Mouse (Mus musculus) testis, adult 10 weeks (tissue): ENCODE measurements around the gene Aspn. TPM values are rescaled to one million over a fixed set of nuclear protein-coding genes. Genes with fewer than 3 reads are reported as not detected.

Experiments
- polyA plus RNA-seq: library from polyadenylated mRNA; stranded (reverse); fragments of 350-450 nt; fragmentation: Illumina TruSeq; extraction: RNeasy Lipid Tissue Mini Kit (QIAGEN cat#74804); gene quantifications from one replicate; pipeline ENCODE4 v1.2.3, GENCODE M21; 2014; ENCODE audit warnings: low read depth, low replicate concordance

The Aspn gene
- 4.7 TPM for polyA plus RNA-seq

DNA sequence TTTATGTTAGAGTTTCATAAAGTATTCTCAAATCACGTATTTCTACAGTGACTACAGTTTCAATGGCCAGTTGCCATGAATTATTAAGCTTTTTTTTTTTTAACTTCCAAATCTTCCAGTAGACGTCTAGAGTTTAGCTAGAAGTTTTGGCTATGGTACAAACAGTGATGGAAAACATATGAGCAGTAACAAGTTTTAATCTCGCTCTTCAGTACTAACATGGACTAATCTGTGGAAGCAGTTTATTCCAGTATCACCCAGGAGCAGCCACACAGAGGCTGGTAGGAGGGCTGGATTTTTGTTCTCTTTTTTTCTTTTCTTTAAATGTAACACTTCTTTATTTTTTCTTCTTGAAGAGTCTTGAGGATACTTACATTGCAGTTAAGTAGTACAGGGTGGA lies at the start of gene Aspn:
Aspn (plus strand) TSS at position 165 of the 400 bp plus-strand sequence.

DNA sequence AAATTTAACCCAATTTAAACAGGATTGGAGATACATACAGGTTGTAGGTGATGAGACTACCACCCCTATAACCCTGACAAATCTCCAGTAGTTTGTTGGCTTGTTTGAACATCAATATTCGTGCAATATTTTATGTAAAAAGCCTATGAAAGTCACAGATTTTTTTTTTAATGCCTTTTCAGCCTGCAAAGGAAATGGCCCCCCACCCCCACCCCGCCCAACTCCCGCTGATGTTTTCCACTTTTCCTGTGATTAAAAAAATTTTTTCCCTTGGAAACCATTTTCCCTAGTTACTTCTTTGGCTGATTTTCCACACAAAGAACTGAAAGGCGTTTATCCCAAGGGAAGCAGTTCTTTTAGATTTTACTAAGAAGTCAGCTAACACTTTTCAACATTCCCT lies 39.7 kb upstream of the Aspn start, which contains the start of gene Ecm2:
Ecm2 (plus strand) TSS at position 301 of the 400 bp plus-strand sequence.

GRCm38 (mm10) chr13:49581541-49582530 lies 37.6 kb downstream of the Aspn start, which contains the start of gene Omd:
Gene Omd, plus strand, starts transcription at chr13:49582462.

DNA sequence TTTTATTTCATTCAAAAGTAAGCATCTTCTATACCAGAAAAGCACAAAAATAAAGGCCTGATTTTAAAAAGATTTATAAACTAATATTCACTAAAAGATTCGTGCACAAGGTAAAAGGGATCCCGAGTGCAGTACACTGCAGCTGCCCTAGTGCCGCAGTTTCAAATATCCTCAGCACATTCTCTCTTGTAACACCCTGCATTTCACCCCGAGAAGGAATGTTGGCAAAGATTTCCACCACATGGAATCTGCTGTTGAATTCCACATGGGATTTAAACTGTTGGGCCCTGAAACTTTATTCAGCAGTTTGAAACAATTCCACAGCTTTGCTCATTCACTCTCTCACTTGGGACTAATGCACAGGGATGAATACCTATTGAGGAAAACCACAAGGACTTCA lies 63.5 kb downstream of the Aspn start, which contains the start of gene Ogn:
Ogn (plus strand) TSS at position 333 of the 400 bp plus-strand sequence.

Other genes starting within 250 kb of the Aspn start
- 0.25 TPM for gene Fgd3, start 224.1 kb upstream of the Aspn start, polyA plus RNA-seq
- 7.8 TPM for gene Bicd2, start 202.9 kb upstream of the Aspn start, polyA plus RNA-seq
- gene Ippk, start 123.2 kb upstream of the Aspn start, polyA plus RNA-seq: 8.6 TPM
- gene Tes3-ps, start 51.1 kb upstream of the Aspn start, polyA plus RNA-seq: 5.6 TPM
- gene Ecm2, start 39.6 kb upstream of the Aspn start, polyA plus RNA-seq: 7.2 TPM
- gene Omd, start 38.0 kb downstream of the Aspn start, polyA plus RNA-seq: 6.4 TPM
- 47.0 TPM for gene Ogn, start 63.6 kb downstream of the Aspn start, polyA plus RNA-seq
- gene Cenpp, start 108.3 kb downstream of the Aspn start, polyA plus RNA-seq: 122 TPM
- gene Nol8, start 108.6 kb downstream of the Aspn start, polyA plus RNA-seq: 448 TPM
- 23.0 TPM for gene Iars, start 137.7 kb downstream of the Aspn start, polyA plus RNA-seq